Mouse (Mus musculus): ENCODE results near the gene Cldn20. TPM values are rescaled to one million over a fixed set of nuclear protein-coding genes. Genes with fewer than 3 reads are reported as not detected.

Cldn20 gene
- polyA plus RNA-seq, 1 experiment from 2014 or later, result 0.32 TPM

- no peaks in the 10 kb centered on the region for H3K4me1 ChIP-seq
- H3K4me3 ChIP-seq, result no peak overlapping the region
- H3K9ac ChIP-seq, result no peak overlapping the region
- H3K36me3 ChIP-seq, result no peaks in the 10 kb centered on the region
- H3K27ac ChIP-seq, result no peak overlapping the region
- H3K4me2 ChIP-seq, result no peak overlapping the region
- H3K9me3 ChIP-seq, result no peaks in the 10 kb centered on the region
- no peaks in the 10 kb centered on the region for H3K27me3 ChIP-seq
- no peak for ATAC-seq (ENCODE audit: borderline replicate concordance, extremely low read depth, low FRiP score, low TSS enrichment)
- 81% methylated on average over 8 of the region's 8 CpGs for WGBS
Observed at GRCm38 (mm10) chr17:3499468-3499867, 32.9 kb upstream of the Cldn20 start.

- 89% methylated on average over 6 of the region's 6 CpGs for WGBS
- no peak overlapping the region for H3K9ac ChIP-seq
- ATAC-seq (ENCODE audit: borderline replicate concordance, extremely low read depth, low FRiP score, low TSS enrichment), result no peak
Observed at GRCm38 (mm10) chr17:3500076-3500475, 32.3 kb upstream of the Cldn20 start.

DNA sequence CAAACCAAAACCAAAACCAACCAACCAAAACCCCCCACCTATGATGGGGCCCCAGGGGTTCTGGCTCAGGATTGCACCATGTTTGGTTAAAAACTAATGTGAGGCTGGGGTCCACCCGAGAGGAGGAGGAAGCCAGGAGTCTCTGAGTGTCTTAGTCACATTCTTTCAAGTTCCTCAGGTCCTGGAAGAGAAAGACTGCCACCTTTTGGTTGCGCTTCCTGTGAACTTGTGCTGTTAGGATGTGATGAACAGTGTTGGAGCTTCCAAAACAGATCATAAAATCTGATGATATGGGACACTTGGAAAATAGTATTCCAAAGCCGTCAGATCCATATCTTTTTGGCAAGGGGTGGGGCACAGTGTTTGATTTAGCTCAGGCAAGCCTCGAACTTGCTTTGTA is 31.4 kb upstream of the Cldn20 start:
- no peak for ATAC-seq (ENCODE audit: borderline replicate concordance, extremely low read depth, low FRiP score, low TSS enrichment)
- WGBS, result 65% methylated on average over 4 of the region's 4 CpGs
- H3K9ac ChIP-seq, result no peak overlapping the region

More at GRCm38 (mm10) chr17:3500076-3500475, 32.3 kb upstream of the Cldn20 start:
- Histone ChIP-seq H3K4me2 (no peak overlapping the region), H3K36me3 (no peaks in the 10 kb centered on the region), H3K9me3 (no peaks in the 10 kb centered on the region), H3K4me1 (no peaks in the 10 kb centered on the region), H3K4me3 (no peak overlapping the region), H3K27me3 (no peaks in the 10 kb centered on the region), H3K27ac (no peak overlapping the region)

GRCm38 (mm10) chr17:3505711-3506110 is 26.6 kb upstream of the Cldn20 start:
- H3K27me3 ChIP-seq, result no peaks in the 10 kb centered on the region
- H3K27ac ChIP-seq, result no peak overlapping the region
- WGBS, result 88% methylated on average over 1 of the region's 1 CpGs
- H3K4me1 ChIP-seq, result no peaks in the 10 kb centered on the region
- H3K4me3 ChIP-seq, result no peak overlapping the region
- H3K9ac ChIP-seq, result no peak overlapping the region
- no peaks in the 10 kb centered on the region for H3K36me3 ChIP-seq
- H3K4me2 ChIP-seq, result no peak overlapping the region
- H3K9me3 ChIP-seq, result no peaks in the 10 kb centered on the region
- no peak for ATAC-seq (ENCODE audit: borderline replicate concordance, extremely low read depth, low FRiP score, low TSS enrichment)

More for the DNA sequence above, 31.4 kb upstream of the Cldn20 start:
- Histone ChIP-seq H3K27ac (no peak overlapping the region), H3K9me3 (no peaks in the 10 kb centered on the region), H3K27me3 (no peaks in the 10 kb centered on the region), H3K4me2 (no peak overlapping the region), H3K4me3 (no peak overlapping the region), H3K36me3 (no peaks in the 10 kb centered on the region), H3K4me1 (no peaks in the 10 kb centered on the region)

DNA sequence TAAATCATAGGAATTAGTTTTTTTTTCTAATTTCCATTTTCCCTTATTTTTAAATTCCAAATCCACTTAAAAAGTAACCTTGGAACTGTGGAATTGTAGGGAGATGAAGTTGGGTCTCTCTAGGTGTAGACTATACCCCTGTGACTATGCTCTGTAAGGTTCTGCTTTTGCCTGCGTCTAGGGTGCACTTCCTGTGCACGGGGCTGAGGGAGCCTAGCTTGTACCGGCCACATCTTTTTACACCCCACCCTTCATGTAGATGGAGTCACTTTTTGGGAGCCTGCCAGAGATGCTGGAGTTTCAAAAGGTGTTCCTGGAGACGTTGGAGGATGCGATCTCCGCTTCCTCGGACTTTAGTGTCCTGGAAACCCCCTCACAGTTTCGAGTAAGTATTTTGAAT is 25.8 kb upstream of the Cldn20 start:
- Histone ChIP-seq H3K27me3 (no peaks in the 10 kb centered on the region), H3K27ac (no peak overlapping the region), H3K9me3 (no peaks in the 10 kb centered on the region), H3K4me3 (no peak overlapping the region), H3K4me2 (no peak overlapping the region), H3K36me3 (no peaks in the 10 kb centered on the region), H3K4me1 (no peaks in the 10 kb centered on the region), H3K9ac (no peak overlapping the region)
- WGBS, result 72% methylated on average over 8 of the region's 8 CpGs
- no peak for ATAC-seq (ENCODE audit: borderline replicate concordance, extremely low read depth, low FRiP score, low TSS enrichment)

DNA sequence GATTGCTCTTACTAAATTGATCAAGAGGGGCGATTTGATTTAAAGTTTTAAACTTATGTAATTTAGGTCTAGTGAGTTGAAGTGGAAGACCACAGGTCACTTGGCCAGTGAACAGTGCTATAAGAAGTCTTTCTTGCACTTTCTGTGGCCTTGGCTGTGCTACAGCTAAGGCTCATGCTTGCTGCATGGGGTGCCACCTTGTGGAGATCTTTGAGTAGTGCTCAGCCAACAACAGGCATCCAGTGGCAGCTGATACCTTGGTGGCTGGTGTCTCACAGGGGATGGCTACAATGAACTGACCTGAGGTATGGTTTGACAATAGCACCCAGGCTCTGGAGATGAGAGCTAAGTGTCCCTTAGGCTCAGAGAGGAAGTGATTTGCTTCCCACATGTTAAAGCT is 22.5 kb upstream of the Cldn20 start:
- H3K9me3 ChIP-seq, result no peaks in the 10 kb centered on the region
- no peak overlapping the region for H3K27ac ChIP-seq
- H3K4me1 ChIP-seq, result no peaks in the 10 kb centered on the region
- 7% methylated on average over 1 of the region's 1 CpGs for WGBS
- no peak overlapping the region for H3K4me2 ChIP-seq
- H3K4me3 ChIP-seq, result no peak overlapping the region
- H3K9ac ChIP-seq, result no peak overlapping the region
- no peak for ATAC-seq (ENCODE audit: borderline replicate concordance, extremely low read depth, low FRiP score, low TSS enrichment)
- H3K36me3 ChIP-seq, result no peaks in the 10 kb centered on the region
- no peaks in the 10 kb centered on the region for H3K27me3 ChIP-seq

DNA sequence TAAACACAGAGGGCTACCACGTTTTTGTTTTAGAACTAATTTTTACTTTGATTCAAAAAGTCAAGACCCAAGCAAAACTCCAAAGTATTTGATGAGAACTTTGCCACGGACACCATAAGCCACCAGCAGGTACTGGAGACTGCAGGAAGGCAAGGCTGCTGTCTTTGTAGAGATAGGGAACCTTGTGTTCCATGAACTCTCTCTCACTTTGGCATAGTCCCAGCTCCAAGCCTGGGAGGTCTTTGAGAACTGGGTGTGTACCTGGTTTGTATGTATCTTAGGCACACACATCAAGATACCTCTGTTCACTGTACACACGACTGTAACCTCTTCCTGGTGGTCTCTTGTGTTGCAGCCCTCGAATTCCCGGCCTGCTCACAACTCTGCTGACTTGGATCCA is 18.0 kb upstream of the Cldn20 start:
- H3K27ac ChIP-seq, result no peak overlapping the region
- H3K9me3 ChIP-seq, result no peaks in the 10 kb centered on the region
- no peaks in the 10 kb centered on the region for H3K4me1 ChIP-seq
- no peak overlapping the region for H3K4me3 ChIP-seq
- H3K4me2 ChIP-seq, result no peak overlapping the region
- peaks cover 7% of the 10 kb centered on the region; the same call in 1 of the 2 replicates for H3K36me3 ChIP-seq
- no peak for ATAC-seq (ENCODE audit: borderline replicate concordance, extremely low read depth, low FRiP score, low TSS enrichment)
- no peak overlapping the region for H3K9ac ChIP-seq
- H3K27me3 ChIP-seq, result no peaks in the 10 kb centered on the region
- WGBS, result 81% methylated on average over 5 of the region's 5 CpGs

GRCm38 (mm10) chr17:3515851-3516250 is 16.5 kb upstream of the Cldn20 start:
- ATAC-seq (ENCODE audit: borderline replicate concordance, extremely low read depth, low FRiP score, low TSS enrichment), result no peak

DNA sequence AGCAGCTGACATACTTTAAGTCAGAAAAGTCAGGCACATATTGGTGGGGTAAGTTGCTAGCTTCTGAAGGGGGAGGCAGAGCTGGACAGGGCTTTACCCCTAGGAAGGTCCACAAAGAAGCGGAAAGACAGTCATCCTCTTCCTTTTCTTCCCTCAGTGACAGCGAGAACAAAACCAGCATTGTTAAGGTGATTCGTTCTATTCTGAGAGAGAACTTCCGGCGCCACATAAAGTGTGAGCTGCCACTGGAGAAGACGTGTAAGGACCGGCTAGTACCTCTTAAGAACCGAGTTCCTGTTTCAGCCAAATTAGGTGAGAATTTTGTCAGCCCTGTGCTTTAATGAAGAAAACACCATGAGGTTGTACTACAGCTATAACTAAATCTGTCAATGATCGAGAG is 15.9 kb upstream of the Cldn20 start:
- 78% methylated on average over 9 of the region's 9 CpGs for WGBS
- no peak overlapping the region for H3K4me3 ChIP-seq
- no peak for ATAC-seq (ENCODE audit: borderline replicate concordance, extremely low read depth, low FRiP score, low TSS enrichment)

More at GRCm38 (mm10) chr17:3515851-3516250, 16.5 kb upstream of the Cldn20 start:
- no peaks in the 10 kb centered on the region for H3K27me3 ChIP-seq
- H3K4me2 ChIP-seq, result no peak overlapping the region
- 90% methylated on average over 8 of the region's 8 CpGs for WGBS
- H3K4me3 ChIP-seq, result no peak overlapping the region
- peaks cover 7% of the 10 kb centered on the region; the same call in 1 of the 2 replicates for H3K36me3 ChIP-seq
- no peak overlapping the region for H3K9ac ChIP-seq
- H3K9me3 ChIP-seq, result no peaks in the 10 kb centered on the region
- H3K27ac ChIP-seq, result no peak overlapping the region
- no peaks in the 10 kb centered on the region for H3K4me1 ChIP-seq

DNA sequence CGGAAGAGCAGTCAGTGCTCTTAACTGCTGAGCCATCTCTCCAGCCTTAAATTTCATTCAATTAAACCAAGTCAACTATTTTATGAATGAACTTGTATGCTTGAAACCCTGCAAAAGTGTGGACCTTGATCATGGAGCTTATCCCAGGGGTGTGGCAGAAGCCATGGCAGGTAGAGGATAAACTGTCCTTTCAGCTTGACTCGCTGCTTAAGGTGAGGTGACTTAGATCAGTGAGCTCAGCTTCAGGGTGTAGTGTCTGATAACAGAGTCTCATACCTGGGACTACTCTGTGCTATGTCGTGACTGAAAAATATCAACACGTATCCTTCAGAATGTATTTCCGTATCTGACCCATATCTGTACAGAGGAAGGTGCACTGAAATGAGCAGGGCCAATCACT is 12.0 kb upstream of the Cldn20 start:
- Histone ChIP-seq H3K4me3 (no peak overlapping the region), H3K27ac (no peak overlapping the region), H3K9me3 (no peaks in the 10 kb centered on the region)

More for the DNA sequence above, 15.9 kb upstream of the Cldn20 start:
- H3K9ac ChIP-seq, result no peak overlapping the region
- no peaks in the 10 kb centered on the region for H3K9me3 ChIP-seq
- no peak overlapping the region for H3K4me2 ChIP-seq
- H3K4me1 ChIP-seq, result no peaks in the 10 kb centered on the region
- peaks cover 7% of the 10 kb centered on the region; the same call in 1 of the 2 replicates for H3K36me3 ChIP-seq
- no peak overlapping the region for H3K27ac ChIP-seq
- H3K27me3 ChIP-seq, result no peaks in the 10 kb centered on the region

DNA sequence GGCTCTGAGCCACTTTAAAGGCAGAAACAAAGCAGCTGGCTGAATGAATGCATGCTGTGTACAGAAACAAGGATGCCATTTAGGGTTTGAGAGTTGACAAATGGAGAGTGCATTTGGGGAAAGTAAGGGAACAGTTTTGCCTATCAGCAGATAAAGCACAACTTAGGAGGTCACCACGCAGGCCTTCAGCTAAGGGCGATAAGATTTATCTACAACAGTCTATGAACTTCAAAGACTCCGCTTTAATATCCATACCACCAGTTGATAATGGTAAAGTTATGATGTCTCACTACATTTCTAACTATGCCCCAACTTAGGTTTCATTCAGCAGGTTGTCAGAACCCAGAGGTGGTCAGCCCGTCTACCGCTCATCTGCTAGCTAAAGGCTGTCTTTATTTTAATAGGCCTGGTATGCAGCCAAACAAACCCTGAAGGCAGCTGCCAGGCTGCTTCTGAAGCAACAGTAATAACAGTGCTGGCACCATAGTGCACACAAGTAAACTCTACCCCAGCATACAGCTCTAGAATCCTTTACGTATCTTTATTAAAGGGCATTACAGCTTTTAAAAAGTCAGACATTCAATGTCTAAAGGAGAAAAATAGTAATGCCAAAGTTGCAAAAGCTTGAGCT is 4.4 kb upstream of the Cldn20 start:
- no peaks in the 10 kb centered on the region for H3K27me3 ChIP-seq
- H3K27ac ChIP-seq, result no peak overlapping the region
- H3K36me3 ChIP-seq, result no peaks in the 10 kb centered on the region
- H3K9ac ChIP-seq, result no peak overlapping the region
- ATAC-seq (ENCODE audit: borderline replicate concordance, extremely low read depth, low FRiP score, low TSS enrichment), result no peak
- H3K4me1 ChIP-seq, result no peaks in the 10 kb centered on the region
- 71% methylated on average over 6 of the region's 6 CpGs for WGBS
- no peak overlapping the region for H3K4me3 ChIP-seq
- H3K9me3 ChIP-seq, result no peaks in the 10 kb centered on the region
- H3K4me2 ChIP-seq, result no peak overlapping the region

More for the DNA sequence above, 12.0 kb upstream of the Cldn20 start:
- Histone ChIP-seq H3K36me3 (peaks cover 7% of the 10 kb centered on the region; the same call in 1 of the 2 replicates), H3K4me2 (no peak overlapping the region), H3K4me1 (no peaks in the 10 kb centered on the region), H3K9ac (no peak overlapping the region), H3K27me3 (no peaks in the 10 kb centered on the region)
- 92% methylated on average over 5 of the region's 5 CpGs for WGBS
- no peak for ATAC-seq (ENCODE audit: borderline replicate concordance, extremely low read depth, low FRiP score, low TSS enrichment)

DNA sequence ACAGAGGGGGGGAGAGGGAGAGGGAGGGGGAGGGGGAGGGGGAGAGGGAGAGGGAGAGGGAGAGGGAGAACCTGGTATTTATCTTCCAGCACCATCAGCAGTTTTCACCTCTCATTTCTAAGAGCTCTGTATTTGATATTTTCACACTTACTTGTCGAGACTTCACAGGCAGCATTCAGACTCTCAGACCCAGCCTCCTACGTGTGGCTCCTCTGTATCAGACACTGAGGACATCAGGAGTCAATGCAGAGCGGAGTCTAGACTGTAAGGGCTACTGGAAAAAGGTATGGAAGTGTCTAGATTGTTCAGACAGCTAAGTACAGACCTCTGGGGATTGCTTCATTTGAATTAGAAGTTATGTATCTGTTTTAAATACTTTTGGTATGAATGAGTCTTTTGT is 2.8 kb upstream of the Cldn20 start:
- no peaks in the 10 kb centered on the region for H3K9me3 ChIP-seq
- H3K4me1 ChIP-seq, result no peaks in the 10 kb centered on the region
- H3K4me3 ChIP-seq, result no peak overlapping the region
- WGBS, result 41% methylated on average over 3 of the region's 3 CpGs
- H3K27me3 ChIP-seq, result no peaks in the 10 kb centered on the region
- no peaks in the 10 kb centered on the region for H3K36me3 ChIP-seq
- no peak overlapping the region for H3K9ac ChIP-seq
- no peak overlapping the region for H3K27ac ChIP-seq
- H3K4me2 ChIP-seq, result no peak overlapping the region
- ATAC-seq (ENCODE audit: borderline replicate concordance, extremely low read depth, low FRiP score, low TSS enrichment), result no peak

- no peak overlapping the region for H3K27ac ChIP-seq
- ATAC-seq (ENCODE audit: borderline replicate concordance, extremely low read depth, low FRiP score, low TSS enrichment), result no peak
- no peak overlapping the region for H3K4me3 ChIP-seq
- H3K9ac ChIP-seq, result no peak overlapping the region
- WGBS, result 72% methylated on average over 7 of the region's 7 CpGs
- no peak overlapping the region for H3K4me2 ChIP-seq
- H3K36me3 ChIP-seq, result no peaks in the 10 kb centered on the region
- H3K4me1 ChIP-seq, result no peaks in the 10 kb centered on the region
- no peaks in the 10 kb centered on the region for H3K9me3 ChIP-seq
- no peaks in the 10 kb centered on the region for H3K27me3 ChIP-seq
Observed at GRCm38 (mm10) chr17:3530549-3530948, 1.8 kb upstream of the Cldn20 start.
